Mouse (Mus musculus): ENCODE measurements at regions not wholly inside any gene's neighbourhood (a gene's known extent, or its start where the extent isn't known, plus 50 kb on each side); places are given as distances from the start of the nearest gene placed in this dataset.

GRCm38 (mm10) chr2:79018732-79019423 lies 151.0 kb downstream of the Ube2e3 start:
- H3K9me3 ChIP-seq (ENCODE audit: control insufficient read depth, low read length) = no peaks in the 10 kb centered on the region
- DNase-seq (ENCODE audit: low read depth in 3 of 3, low spot score in 3 of 3) (no peak), ATAC-seq (ENCODE audit: insufficient read depth) (no peak)
- WGBS (ENCODE audit: insufficient replicate concordance) = 70% methylated on average over 4 of the region's 4 CpGs
- H3K27ac ChIP-seq = no peak overlapping the region
- no peak overlapping the region for H3K4me3 ChIP-seq (ENCODE audit: insufficient read depth in 1 of 2, low read depth in 2 of 2, low read length in 2 of 2)
- no peak overlapping the region for H3K4me2 ChIP-seq (ENCODE audit: low read depth)
- no peaks in the 10 kb centered on the region for H3K4me1 ChIP-seq (replicated peaks; ENCODE audit: control insufficient read depth in 2 of 2, insufficient read depth in 2 of 2, low read length in 1 of 2)
- TF ChIP-seq CTCF (IDR thresholded peaks at IDR 0.05; ENCODE audit: low read depth) (no peak), EP300 (IDR thresholded peaks at IDR 0.05; ENCODE audit: low read depth) (no peak)
- no peaks in the 10 kb centered on the region for H3K36me3 ChIP-seq (replicated peaks; ENCODE audit: control insufficient read depth, insufficient read depth, low read depth)
- H3K9ac ChIP-seq (replicated peaks) = no peak overlapping the region
- no peaks in the 10 kb centered on the region for H3K27me3 ChIP-seq (ENCODE audit: control insufficient read depth, insufficient read depth, low read length)

GRCm38 (mm10) chr2:79022954-79023353 lies 155.0 kb downstream of the Ube2e3 start:
- H3K27me3 ChIP-seq (ENCODE audit: control insufficient read depth, insufficient read depth, low read length) = no peaks in the 10 kb centered on the region
- H3K27ac ChIP-seq = no peak overlapping the region
- TF ChIP-seq CTCF (IDR thresholded peaks at IDR 0.05; ENCODE audit: low read depth) = no peak
- TF ChIP-seq EP300 (IDR thresholded peaks at IDR 0.05; ENCODE audit: low read depth) = no peak
- H3K4me2 ChIP-seq (ENCODE audit: low read depth) = no peak overlapping the region
- DNase-seq (ENCODE audit: low read depth in 3 of 3, low spot score in 3 of 3) (no peak), ATAC-seq (ENCODE audit: insufficient read depth) (no peak)
- no peaks in the 10 kb centered on the region for H3K9me3 ChIP-seq (ENCODE audit: control insufficient read depth, low read length)
- H3K4me3 ChIP-seq (ENCODE audit: insufficient read depth in 1 of 2, low read depth in 2 of 2, low read length in 2 of 2) = no peak overlapping the region
- H3K36me3 ChIP-seq (replicated peaks; ENCODE audit: control insufficient read depth, insufficient read depth, low read depth) = no peaks in the 10 kb centered on the region
- WGBS (ENCODE audit: insufficient replicate concordance) = 77% methylated on average over 2 of the region's 2 CpGs
- no peak overlapping the region for H3K9ac ChIP-seq (replicated peaks)
- H3K4me1 ChIP-seq (replicated peaks; ENCODE audit: control insufficient read depth in 2 of 2, insufficient read depth in 2 of 2, low read length in 1 of 2) = no peaks in the 10 kb centered on the region

- H3K27me3 ChIP-seq (ENCODE audit: control insufficient read depth, insufficient read depth, low read length) = no peaks in the 10 kb centered on the region
- H3K4me2 ChIP-seq (ENCODE audit: low read depth) = no peak overlapping the region
- no peak for TF ChIP-seq CTCF (IDR thresholded peaks at IDR 0.05; ENCODE audit: low read depth)
- no peak for TF ChIP-seq EP300 (IDR thresholded peaks at IDR 0.05; ENCODE audit: low read depth)
- no peak overlapping the region for H3K4me3 ChIP-seq (ENCODE audit: insufficient read depth in 1 of 2, low read depth in 2 of 2, low read length in 2 of 2)
- no peak overlapping the region for H3K9ac ChIP-seq (replicated peaks)
- ATAC-seq (ENCODE audit: insufficient read depth) (no peak), DNase-seq (ENCODE audit: low read depth in 3 of 3, low spot score in 3 of 3) (no peak)
- H3K27ac ChIP-seq = no peak overlapping the region
- no peaks in the 10 kb centered on the region for H3K36me3 ChIP-seq (replicated peaks; ENCODE audit: control insufficient read depth, insufficient read depth, low read depth)
- H3K9me3 ChIP-seq (ENCODE audit: control insufficient read depth, low read length) = no peaks in the 10 kb centered on the region
- no peaks in the 10 kb centered on the region for H3K4me1 ChIP-seq (replicated peaks; ENCODE audit: control insufficient read depth in 2 of 2, insufficient read depth in 2 of 2, low read length in 1 of 2)
- WGBS (ENCODE audit: insufficient replicate concordance) = 66% methylated on average over 4 of the region's 4 CpGs
These were observed 157.8 kb downstream of the Ube2e3 start for GRCm38 (mm10) chr2:79025678-79026077.

- Histone ChIP-seq H3K4me2 (ENCODE audit: low read depth) (no peak overlapping the region), H3K27ac (no peak overlapping the region), H3K36me3 (replicated peaks; ENCODE audit: control insufficient read depth, insufficient read depth, low read depth) (no peaks in the 10 kb centered on the region), H3K4me1 (replicated peaks; ENCODE audit: control insufficient read depth in 2 of 2, insufficient read depth in 2 of 2, low read length in 1 of 2) (no peaks in the 10 kb centered on the region), H3K4me3 (ENCODE audit: insufficient read depth in 1 of 2, low read depth in 2 of 2, low read length in 2 of 2) (no peak overlapping the region), H3K9me3 (ENCODE audit: control insufficient read depth, low read length) (no peaks in the 10 kb centered on the region), H3K9ac (replicated peaks) (no peak overlapping the region), H3K27me3 (ENCODE audit: control insufficient read depth, insufficient read depth, low read length) (no peaks in the 10 kb centered on the region)
- no peak for TF ChIP-seq CTCF (IDR thresholded peaks at IDR 0.05; ENCODE audit: low read depth)
- no peak for DNase-seq (ENCODE audit: low read depth in 3 of 3, low spot score in 3 of 3)
- 39% methylated on average over 1 of the region's 1 CpGs for WGBS (ENCODE audit: insufficient replicate concordance)
- ATAC-seq (ENCODE audit: insufficient read depth) = no peak
These were observed 163.1 kb downstream of the Ube2e3 start for GRCm38 (mm10) chr2:79030990-79031389.

GRCm38 (mm10) chr2:79036296-79036695 lies 168.4 kb downstream of the Ube2e3 start:
- Histone ChIP-seq H3K9me3 (ENCODE audit: control insufficient read depth, low read length) (no peaks in the 10 kb centered on the region), H3K27me3 (ENCODE audit: control insufficient read depth, insufficient read depth, low read length) (no peaks in the 10 kb centered on the region), H3K36me3 (replicated peaks; ENCODE audit: control insufficient read depth, insufficient read depth, low read depth) (no peaks in the 10 kb centered on the region), H3K27ac (no peak overlapping the region), H3K4me1 (replicated peaks; ENCODE audit: control insufficient read depth in 2 of 2, insufficient read depth in 2 of 2, low read length in 1 of 2) (no peaks in the 10 kb centered on the region; a peak in 1 of 4 replicates), H3K9ac (replicated peaks) (no peak overlapping the region), H3K4me2 (ENCODE audit: low read depth) (no peak overlapping the region), H3K4me3 (ENCODE audit: insufficient read depth in 1 of 2, low read depth in 2 of 2, low read length in 2 of 2) (no peak overlapping the region)
- no peak for ATAC-seq (ENCODE audit: insufficient read depth)
- 44% methylated on average over 2 of the region's 2 CpGs for WGBS (ENCODE audit: insufficient replicate concordance)
- DNase-seq (ENCODE audit: low read depth in 3 of 3, low spot score in 3 of 3) = no peak
- TF ChIP-seq EP300 (IDR thresholded peaks at IDR 0.05; ENCODE audit: low read depth) (no peak), CTCF (IDR thresholded peaks at IDR 0.05; ENCODE audit: low read depth) (no peak)

All from liver, embryonic 14.5 days (tissue).